Mouse (Mus musculus) frontal cortex, postnatal 10 days (tissue): ENCODE data around the gene Dnal1.
"Not testable (repeated sequence)": the region's sequence is repeated elsewhere in the genome, so short reads cannot be mapped to it uniquely, and the experiment has no call there.

Experiments
- DNase-seq, 2 experiments: peaks; one replicate each; pipeline ENCODE4 v3.0.0; 2022; ENCODE audit warnings: low spot score in 2 of 2, mixed read lengths in 1 of 2

Gene Dnal1

DNA sequence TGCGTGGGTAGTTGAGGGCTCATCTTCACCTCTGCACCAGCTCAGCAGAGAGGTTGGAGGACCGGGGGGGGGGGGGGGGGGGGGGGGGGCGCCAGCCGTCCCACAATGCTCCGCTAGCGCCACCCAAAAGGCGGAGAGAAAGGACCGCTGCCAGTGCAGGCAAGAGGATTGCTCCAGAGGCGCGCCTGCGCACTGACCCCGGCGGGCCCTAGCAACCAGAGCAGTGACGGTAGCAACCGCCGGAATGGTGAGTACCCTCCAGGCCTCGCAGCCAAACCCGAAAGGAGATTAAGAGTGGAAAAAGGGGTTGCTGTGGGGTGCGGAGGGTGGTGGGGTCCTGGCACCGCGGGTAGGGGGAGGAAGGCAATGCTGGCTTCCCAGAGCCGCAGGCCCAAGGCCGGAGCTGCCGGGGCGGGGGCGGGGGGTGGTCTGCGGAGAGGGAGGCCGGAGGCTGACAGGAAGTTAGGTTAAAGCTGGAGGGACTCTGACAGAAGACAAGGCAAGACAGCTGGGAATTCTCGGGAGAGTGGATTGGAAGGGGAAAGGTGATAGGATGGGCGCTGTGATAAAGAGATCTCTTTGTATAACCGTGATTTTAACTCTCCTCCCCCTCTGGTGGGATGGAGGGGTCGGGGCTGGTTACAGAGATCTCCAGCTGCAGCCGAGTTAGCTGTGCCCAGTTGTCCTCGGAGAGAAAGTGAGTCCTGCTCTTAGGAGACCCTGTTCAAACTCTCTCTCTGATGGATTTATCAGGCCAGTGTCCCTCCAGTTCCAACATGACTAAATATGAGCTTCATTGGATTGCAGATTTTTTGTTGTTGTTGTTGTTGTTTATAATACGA is at the start of gene Dnal1:
TSS of gene Dnal1 (plus strand) at position 214 of the 842 bp plus-strand sequence.
- DNase-seq: peak; percentile 78 to 87

DNA sequence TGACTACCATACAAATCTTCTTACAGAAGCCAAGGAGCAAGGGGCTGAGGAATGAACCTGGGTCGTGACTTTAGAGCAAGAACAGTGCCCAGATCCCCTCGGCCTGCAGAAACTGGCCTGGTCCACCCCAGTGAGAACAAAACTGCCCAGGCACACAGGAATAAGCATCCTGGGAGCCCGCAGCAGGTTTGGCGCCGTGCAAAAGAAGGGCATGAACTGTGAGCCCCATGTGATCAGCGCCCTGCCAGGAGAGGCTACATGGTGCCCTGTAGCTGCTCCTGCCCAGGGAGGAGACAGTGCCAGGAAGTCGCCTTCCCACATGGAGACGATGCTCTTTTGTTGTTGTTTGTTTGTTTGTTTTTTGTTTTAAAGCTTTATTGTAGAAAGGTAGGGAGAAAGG is 49.5 kb upstream of the Dnal1 start:
- no peak for DNase-seq

DNA sequence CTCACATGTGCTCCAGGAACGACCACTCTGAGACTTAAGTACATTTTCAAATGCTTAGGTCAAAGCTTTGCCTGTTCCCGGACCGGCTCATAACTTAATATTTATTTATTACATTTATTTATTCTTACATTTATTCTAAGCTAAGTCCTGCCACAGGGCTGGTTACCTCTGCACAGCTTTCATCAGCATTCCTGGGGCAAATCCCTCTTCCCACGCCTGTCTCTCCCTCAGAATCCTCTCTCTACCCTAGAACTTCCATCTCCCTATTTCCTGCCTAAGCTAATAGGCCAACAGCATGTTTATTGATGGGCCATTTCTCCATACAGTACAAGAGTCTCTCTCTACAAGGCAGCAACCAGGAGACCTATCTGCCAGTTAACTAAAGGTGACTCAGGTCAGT is 46.4 kb upstream of the Dnal1 start:
- no peak for DNase-seq

GRCm38 (mm10) chr12:84068296-84068695 is 45.9 kb upstream of the Dnal1 start:
- DNase-seq: no peak

- no peak for DNase-seq
Observed at GRCm38 (mm10) chr12:84068986-84069385, 45.2 kb upstream of the Dnal1 start, which contains the start of gene Acot5. Acot5 (plus strand) TSS chr12:84069325.

DNA sequence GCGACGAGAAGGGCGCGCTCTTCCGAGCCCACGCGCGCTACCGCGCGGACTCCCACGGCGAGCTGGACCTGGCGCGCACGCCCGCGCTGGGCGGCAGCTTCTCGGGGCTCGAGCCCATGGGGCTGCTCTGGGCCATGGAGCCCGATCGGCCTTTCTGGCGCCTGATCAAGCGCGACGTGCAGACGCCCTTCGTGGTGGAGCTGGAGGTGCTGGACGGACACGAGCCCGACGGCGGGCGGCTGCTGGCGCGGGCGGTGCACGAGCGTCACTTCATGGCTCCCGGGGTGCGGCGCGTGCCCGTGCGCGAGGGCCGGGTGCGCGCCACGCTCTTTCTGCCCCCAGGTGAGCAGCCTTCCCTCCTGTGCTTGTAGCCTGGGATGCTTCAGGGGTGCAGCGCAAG is 44.6 kb upstream of the Dnal1 start:
- peak in 1 of 2 experiments; percentile 23 for DNase-seq

DNA sequence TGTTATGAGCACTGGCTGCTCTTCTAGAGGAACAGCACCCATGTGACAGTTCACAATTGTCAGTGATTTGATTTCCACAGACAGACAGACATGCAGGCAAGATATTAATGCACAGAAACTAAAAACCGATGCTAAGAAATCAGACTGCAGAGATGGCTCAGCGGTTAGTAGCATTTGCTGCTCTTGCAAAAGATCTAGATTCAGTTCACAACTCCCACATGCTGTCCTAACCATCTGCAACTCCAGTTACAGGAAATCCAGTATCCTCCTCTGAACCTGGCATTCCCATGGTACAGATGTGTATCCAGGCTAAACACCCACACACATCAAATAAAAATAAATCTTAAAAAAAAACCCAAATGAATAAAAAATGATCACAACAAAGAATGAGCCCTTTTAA is 42.5 kb upstream of the Dnal1 start:
- no peak for DNase-seq

DNA sequence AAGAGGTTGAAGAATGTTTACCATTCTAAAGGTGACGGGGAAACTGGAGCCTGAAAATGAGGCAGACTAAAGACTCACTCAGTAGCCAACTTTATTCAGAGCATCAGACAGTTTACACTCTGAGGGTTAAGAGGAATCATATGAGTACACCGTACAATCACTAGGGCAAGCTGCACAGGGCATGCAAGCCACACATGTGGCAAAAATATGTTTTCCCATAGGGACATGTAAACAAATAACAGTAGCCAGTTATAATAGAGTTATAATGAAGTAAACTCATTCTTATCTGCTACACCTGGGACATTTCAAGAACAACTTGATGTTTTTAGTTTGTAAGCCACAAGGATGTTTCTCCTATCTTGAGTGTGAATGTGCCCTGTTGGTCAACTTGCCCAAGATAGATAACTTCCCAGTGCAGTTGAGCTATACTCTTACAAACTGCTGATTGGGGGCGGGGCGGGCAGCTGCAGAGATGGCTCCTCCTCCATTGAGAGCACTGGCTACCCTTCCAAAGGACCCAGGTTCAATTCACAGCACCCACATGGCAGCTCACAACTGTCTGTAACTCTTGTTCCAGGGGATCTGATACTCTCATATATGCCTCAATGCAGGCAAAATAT is 36.7 kb upstream of the Dnal1 start:
- no peak for DNase-seq

DNA sequence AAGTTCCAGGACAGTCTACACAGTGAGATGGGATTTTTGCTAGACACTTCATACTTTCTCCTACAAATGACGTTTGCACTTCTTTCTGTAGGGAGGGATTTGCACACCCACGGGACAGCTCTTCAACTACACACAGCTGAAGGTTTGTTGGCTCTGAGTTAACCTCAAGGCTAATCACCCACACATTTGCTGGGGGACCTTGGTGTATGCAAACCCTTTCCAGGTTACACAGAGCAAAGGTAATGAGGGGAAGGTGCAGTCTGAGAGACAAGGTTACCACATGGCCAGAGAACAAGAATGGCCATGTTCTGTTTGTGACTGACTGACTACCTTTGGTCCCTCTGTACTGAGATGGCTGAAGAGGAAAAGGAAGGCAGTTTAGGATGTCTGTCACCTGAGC is 30.3 kb upstream of the Dnal1 start:
- no peak for DNase-seq

DNA sequence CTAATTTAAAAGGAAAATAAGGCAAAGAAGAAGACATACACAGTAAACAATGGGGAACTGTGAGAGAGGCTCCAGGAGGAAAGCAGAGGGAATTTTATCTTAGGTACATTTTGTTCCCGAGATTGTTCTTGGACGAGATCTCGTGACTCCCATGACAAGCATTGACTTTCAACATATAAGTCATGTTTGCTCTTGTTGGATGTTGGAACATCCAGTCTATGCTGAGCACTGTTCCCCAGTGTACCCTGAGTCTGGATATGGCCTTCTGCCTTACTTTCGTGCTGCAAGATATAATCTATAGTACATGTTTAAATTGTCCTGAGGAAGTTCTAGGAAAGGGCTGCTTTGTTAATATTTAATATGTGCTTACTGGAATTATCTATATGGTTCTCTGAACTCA is 29.6 kb upstream of the Dnal1 start:
- no peak for DNase-seq

GRCm38 (mm10) chr12:84094666-84095065 is 19.5 kb upstream of the Dnal1 start:
- DNase-seq: not testable (repeated sequence)

DNA sequence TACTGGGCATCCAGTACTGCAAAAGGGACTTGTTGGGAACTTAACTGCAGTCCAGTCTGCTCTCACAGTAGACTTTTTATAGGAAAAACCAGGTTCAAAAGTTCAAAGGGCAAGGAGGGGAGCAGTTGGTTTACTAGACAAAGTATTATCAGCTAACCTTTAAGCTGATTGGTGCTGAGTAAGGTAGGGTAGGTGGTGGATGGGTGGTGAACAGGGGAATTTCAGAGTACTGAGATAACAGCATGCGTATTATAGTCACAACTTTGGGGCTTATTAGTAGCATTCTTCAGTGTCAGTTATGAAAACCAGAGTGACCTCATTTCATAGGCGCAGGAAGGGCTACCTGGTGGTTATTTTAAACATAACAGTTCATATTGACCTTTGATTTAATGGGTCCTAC is 14.6 kb upstream of the Dnal1 start:
- no peak for DNase-seq

GRCm38 (mm10) chr12:84100071-84100470 is 14.1 kb upstream of the Dnal1 start:
- DNase-seq: no peak

GRCm38 (mm10) chr12:84100604-84101492 is 13.3 kb upstream of the Dnal1 start, which contains the start of gene Acot6:
Acot6 (plus strand) TSS chr12:84100654.
- peak in 1 of 2 experiments; percentile 27 for DNase-seq

DNA sequence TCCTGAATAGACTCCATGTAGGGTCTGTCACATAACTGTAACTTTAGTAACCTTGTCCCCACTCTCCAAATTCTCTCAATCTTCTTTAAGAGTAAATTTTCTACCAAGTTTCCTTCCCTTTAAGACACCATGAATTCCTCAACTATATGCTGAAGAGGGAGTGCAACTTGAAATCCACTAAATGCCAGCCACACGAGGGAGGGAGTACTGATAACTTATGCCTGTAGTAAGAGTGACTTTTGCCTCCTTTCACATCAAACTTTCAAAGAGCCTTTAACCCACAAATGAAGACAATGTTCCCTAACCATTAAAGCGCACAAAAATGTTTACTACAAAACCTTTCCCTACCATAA is 12.7 kb upstream of the Dnal1 start:
- DNase-seq: no peak

GRCm38 (mm10) chr12:84107012-84107411 is 7.2 kb upstream of the Dnal1 start:
- no peak for DNase-seq

DNA sequence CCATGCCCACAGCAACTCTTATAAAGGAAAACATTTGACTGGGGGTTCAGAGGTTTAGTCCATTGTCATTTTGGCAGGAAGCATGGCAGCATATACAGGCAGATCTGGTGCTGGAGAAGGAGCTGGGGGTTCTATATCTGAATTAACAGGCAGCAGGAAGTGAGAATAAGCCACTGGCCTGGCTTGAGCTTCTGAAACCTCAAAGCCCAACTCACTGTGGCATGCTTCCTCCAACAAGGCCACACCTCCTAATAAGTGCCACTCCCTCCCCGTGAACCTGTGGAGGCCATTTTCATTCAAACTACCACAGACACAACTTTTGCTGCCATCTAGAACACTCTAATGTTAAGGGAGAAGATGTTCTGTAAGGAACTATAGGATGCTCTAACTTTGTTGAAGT is 6.5 kb upstream of the Dnal1 start:
- no peak for DNase-seq

GRCm38 (mm10) chr12:84109924-84110323 is 4.2 kb upstream of the Dnal1 start:
- no peak for DNase-seq

- no peak for DNase-seq
Observed at GRCm38 (mm10) chr12:84110814-84111213, 3.4 kb upstream of the Dnal1 start.

DNA sequence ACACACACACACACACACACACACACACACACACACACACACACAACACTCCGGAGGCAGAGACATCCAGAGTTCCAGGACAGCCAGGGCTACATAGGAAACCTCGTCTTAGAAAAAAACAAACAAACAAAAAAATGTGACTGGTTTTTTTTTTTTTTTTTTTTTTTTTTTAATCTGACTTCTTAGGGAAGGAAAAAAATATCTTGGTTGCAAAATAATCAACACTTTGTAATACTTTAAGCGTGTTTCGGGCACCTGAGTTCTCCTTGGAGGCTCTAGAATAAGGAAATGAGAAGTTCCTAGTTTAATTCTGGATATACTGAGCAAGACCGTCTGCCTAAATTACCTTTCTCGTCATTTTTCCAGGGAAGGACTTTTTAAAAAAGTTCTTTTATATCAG is 490 bp upstream of the Dnal1 start:
- no peak for DNase-seq

- no peak for DNase-seq
Observed at GRCm38 (mm10) chr12:84119584-84119983, 5.4 kb downstream of the Dnal1 start.

DNA sequence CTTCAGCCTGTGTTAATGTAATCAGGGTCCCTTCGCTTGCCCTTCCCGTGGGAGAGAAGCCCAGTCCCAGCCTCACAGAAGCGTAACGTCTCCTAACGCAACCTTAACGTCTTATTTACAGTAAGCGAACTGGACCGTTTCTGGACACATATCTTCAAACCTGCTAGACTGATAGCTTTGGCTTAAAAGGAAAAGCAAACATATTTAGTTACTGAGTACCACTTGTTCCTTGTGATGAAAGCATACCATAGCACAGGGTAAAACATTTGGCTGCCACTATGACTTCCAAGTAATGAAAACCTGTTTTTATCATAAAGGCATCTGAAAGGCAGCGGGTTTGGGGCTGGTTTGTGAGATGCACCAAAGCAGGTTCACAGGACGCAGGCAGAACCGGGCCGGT is 11.7 kb downstream of the Dnal1 start:
- no peak for DNase-seq
